Mouse (Mus musculus) NIH3T3 (cell line): ENCODE data around the gene Lmx1b.

Source experiments
- DNase-seq: peaks from one replicate; pipeline ENCODE4 v3.0.0-alpha.2; 2012; ENCODE audit warnings: low read depth

The Lmx1b gene

DNA sequence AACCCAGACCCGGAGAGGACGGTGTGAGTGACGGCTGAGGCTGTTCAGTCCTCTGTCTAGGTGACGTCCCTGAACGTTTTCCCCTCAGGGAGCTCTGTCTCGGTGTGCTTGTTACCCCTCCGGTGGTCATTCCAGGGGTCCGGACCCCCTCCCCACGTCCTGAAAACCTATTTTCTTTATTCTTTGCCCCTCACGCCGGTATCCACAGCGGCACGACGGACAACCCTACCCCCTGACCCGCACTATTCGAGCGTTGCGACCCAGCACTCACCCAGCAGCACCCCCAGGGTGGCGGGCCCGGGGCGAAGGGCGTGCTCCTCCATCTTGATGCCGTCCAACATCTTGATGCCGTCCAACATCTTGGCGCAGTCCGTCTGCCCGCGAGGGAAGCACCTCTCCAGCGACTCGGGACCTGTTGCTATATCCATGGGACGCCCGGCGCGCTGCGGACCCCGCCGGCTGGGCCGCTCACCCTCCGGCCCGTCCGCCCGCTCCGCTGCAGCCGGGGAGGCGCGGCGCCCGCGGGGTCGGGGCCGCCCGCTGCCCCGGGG, at the start of gene Lmx1b:
Lmx1b (minus strand) TSS at position 341 of the 551 bp plus-strand sequence.
- DNase-seq: no peak

DNA sequence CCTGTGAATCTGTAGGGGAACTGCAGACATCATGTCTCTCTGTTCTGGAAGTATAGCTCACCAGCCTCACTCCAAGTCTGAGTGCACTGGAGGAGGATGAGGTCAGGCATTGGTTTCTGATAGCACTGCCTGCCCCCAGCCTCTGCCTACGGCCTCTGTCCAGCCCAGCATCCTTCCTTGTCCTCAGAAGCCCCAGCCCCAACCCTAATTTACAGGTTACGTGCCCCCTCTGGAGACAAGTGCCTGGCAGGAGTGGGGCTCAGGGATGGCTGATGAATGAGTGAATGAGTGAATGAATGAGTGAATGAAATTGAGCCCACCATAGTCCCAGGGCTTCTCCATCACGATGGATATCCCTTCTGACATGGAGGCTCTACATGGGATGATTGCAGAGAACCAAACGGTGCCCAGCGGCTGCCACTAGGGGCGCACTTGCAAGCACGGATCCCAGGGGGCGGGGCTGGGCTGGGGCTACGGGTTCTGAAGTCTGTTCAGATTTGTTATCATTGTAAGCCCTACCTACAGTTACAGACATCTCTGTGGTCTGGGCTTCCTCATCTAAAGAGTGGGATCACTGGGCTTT, 49.7 kb upstream of the Lmx1b start:
- DNase-seq: peak; percentile 48

DNA sequence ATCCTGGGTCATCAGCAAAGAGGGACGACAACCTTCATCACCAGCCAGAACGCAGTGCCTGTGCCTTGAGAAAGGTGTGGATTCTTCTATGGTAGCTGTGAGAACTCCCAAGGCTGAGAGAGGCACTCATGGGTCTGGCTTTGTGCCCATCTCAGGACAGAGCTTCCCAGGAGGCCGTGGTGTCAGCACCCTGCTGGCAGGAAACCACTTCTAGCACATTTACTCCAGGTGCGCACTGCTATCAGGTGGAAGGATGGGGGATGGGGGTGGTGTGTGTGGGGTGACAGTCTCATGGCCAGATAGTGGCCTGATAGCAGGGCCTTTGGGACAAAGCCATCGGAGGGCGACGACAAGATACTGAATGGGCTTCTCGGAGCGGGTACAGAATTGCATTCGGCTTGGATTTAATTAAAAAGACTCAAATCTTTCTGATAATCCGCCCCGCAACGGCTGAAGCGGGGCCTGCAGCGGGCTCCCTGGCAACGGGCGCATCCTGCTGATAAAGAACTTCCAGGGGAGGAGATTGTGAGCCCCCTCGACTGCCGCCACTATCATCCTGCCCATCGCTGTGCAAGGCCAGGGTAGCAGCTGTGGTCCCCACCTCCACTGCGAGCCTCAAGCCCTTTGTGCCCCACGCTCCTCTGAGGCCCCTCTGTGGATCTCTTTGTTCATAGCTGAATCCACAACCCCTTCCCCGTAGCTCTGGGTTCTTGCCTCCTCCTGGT, 49.0 kb upstream of the Lmx1b start:
- no peak for DNase-seq

DNA sequence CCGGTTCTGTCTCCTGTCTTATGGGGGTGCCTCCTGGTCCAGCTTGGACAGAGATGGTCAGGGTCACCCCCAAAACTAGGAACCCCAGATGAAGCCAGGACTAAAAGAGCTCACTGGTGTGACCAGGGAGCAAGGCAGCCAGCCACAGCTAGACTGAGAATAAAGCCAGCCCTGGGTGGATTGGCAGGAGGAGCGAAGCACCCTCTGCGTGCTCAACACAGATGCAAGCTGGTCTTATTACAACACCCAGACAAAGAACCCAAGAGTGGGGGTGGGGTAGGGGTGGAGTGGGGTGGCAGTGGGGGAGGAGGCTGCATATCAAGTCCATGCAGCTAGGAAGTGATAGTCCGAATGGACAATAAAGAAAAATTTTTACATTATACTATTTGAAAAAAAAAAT, 43.3 kb upstream of the Lmx1b start:
- DNase-seq: no peak

GRCm38 (mm10) chr2:33683095-33683494, 42.8 kb upstream of the Lmx1b start:
- no peak for DNase-seq

DNA sequence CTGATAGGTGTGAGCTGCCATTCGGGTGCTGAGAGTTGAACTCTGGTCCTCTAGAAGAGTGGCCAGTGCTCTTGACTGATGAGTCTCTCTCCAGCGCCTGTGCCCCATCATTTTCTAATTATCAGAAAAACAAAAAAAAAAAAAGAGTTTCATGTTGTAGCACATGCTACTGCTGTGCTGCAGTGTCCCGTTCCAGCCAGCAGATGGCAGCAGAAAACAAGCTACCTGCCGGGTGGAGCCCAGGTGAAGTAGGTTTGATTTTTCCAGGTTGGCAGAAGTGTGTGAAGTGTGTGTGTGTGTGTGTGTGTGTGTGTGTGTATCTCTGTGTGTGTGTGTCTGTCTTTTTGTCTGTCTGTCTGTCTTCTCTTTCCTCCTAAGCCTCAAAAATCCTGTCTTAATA, 41.9 kb upstream of the Lmx1b start:
- peak; percentile 72 for DNase-seq

DNA sequence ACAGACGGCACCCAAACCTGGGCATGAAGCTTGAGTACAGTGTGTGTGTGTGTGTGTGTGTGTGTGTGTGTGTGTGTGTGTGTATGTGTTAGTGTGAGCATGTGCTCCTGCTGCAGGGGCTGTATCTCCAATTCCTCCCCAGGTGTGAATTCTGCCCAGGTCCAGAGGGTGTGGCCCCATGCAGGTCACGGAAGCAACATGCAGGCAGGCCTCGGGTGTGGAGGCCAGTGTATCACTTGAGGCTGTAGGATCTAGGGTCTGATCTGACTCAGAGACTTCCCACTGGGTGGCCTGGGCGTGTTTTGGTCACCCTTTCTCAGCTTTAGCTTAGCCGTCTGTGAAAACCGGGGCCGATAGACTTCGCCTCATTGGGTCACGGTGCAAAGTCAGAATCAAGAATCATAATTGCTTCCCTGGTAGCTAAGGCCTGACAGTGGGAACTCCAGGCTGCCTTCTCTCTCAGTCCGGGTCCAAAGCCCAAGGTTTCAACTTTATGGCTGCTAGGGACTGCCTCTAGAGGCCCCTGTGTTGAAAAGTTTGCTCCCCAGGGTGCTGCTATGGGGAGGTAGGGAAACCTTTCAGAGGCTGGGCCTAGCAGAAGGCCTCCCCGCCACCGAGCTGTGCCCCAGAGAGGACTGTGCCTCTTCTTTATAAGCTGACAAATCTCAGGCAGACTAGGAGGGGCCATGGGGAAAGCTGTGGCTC, 38.8 kb upstream of the Lmx1b start:
- DNase-seq: no peak

- DNase-seq: no peak
Observed at GRCm38 (mm10) chr2:33672701-33673472, 32.6 kb upstream of the Lmx1b start.

DNA sequence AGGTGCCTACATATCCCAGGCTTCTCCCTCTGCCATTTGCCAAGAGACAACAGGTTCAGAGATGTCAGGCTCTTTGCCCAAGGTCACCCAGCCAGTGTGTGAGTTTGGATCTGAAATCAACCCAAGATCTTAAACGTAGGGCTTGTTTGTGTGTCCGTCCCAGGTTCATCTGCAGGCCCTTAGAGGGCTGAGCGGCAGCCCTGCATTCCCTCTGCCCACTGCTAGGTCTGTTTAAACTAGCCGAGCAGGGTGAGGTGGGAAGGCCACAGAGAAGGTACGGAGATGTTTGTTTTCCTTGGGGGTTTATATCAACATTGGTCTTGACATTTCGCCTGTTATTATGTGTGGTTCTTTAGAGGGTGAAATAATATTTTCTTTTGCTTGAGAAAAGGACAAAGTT, 28.4 kb upstream of the Lmx1b start:
- no peak for DNase-seq

DNA sequence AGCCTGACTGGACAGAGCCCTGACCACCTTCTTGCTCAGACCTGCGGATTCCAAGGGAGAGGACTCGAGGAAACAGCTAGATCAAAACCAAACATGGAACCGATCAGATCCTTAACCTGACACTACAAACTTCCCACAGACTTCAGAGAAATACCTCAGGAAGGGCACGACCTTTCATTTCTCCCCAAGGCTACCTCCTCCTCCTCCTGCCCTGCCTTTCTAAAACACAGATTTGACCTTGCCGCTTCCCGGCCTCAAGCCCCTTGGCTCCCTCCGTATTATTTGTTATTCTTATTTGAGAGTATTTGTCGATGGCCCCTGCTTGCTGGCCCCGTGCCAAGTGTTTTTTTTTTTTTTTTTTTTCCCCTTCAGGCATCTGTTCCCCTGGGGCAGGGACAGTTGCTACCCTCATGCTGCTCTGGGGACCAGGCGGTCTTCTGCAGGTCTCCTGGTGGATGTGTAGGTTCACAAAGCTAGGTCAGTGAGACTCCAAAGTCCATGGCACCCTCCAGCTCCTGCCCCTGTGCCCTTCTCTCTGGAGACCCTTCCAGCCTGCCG, 26.2 kb upstream of the Lmx1b start:
- no peak for DNase-seq

DNA sequence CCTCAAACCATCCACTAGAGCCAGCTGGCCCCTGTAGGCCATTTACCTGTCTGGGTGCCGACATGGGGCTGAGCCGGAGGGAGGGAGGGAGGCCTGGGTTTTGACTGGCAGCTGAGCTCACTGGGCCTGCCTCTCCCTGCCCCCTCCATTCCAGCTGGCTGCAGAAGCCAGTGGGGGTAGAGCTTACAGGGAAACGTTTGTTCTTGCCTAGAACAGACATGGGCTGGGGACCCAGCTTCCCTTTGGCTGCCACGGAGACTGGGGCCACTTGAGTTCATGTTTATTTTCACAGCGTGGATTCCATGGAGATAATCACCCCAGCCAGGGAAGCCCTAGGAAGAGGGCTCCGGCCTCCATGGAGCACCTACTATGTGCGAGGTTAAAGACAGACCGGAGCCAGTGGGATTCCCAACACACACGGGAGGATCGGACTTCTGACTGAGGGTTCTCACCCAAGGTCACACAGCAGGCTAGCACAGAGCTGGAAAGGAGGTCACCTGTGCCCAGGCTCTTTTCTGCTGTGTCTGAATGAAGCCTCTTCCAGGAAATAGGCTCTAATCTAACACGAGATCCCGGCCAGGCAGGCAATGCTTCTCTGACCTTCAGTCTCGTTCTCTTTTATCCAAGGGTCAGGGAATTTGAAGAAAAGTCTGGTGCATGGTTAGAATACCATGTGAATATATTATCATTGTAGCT, 25.2 kb upstream of the Lmx1b start:
- no peak for DNase-seq

GRCm38 (mm10) chr2:33664661-33665060, 24.4 kb upstream of the Lmx1b start:
- DNase-seq: no peak

- peak; percentile 61 for DNase-seq
Observed at GRCm38 (mm10) chr2:33659288-33659629, 18.9 kb upstream of the Lmx1b start.

- no peak for DNase-seq
Observed at GRCm38 (mm10) chr2:33658602-33659287, 18.4 kb upstream of the Lmx1b start.

DNA sequence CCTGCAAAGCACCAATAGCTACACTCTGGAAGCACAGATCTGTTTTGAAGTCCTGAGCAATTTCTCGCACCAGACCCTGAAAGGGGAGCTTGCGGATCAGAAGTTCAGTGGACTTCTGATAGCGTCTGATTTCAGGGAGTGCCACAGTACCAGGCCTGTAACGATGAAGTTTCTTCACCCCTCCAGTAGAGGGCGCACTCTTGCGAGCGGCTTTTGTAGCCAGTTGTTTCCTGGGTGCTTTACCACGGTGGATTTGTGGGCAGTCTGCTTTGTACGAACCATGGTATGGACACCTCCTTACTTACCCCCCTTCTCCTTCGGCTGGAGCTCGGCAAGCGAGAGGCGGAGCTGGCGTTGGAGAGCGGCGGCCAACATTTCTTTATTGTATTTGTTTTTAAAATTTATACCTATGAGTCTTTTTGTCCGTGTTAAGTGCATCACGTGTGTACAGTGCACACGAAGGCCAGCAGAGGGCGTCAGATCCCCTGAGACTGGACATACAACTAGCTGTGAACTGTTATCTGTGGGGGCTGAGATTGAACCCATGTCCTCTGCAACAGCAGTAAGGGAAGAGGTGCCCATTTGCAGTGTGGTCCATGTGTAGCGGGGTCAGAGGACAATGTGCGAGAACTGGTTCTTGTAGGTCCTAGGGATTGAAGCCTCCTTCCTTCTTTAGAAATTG, 12.3 kb upstream of the Lmx1b start:
- no peak for DNase-seq

DNA sequence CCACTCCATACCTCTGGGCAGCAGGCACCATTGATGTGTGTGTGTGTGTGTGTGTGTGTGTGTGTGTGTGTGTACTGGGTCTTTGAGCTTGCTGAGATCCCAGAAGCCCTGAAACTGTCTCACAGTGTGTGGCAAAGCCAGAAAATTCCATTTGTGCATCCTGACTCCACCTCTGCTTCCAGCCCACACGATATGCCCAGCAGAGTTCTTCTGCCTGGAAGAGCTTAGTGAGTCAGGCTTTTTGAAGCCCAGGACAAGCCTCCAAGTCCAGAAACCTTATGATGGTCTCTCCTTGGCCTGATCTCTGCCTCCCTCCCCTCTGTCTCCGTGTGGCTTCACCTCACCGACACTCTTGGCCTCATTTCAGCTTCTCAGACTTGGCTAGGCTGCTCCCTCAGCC, 9.1 kb upstream of the Lmx1b start:
- DNase-seq: no peak

DNA sequence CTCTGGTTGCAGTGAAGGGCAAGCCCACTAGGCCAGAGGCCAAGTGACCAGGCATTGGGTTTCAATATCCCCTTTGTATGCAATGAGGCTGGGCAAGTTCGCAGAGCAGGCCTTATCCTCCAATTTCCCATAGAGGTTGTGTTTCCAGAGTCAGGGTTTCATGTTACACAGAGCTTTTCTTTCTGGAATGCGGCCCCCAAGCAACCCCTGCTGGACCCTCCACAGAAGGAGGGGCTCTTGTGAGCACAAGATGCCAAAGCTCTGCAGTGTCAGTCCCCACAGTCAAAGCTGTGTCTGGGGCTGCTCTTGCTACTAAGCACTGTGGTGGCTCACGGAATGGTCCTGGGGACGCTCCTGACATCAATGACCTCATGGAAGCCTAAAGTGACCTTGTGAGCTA, 8.6 kb upstream of the Lmx1b start:
- no peak for DNase-seq

DNA sequence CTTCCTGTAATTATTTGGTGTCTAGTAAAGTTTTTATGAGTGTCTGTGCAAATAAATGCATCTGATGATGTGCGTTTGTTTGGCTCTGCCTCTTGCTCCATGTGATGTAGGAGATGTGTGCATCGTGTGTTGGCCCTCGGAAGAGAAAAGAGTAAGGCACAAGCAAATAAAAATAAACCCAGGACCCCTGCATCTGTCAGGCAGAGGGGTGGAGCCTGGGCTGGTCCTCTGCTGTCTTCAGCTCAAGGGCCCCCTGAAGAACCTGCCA, 5.9 kb upstream of the Lmx1b start:
- no peak for DNase-seq

DNA sequence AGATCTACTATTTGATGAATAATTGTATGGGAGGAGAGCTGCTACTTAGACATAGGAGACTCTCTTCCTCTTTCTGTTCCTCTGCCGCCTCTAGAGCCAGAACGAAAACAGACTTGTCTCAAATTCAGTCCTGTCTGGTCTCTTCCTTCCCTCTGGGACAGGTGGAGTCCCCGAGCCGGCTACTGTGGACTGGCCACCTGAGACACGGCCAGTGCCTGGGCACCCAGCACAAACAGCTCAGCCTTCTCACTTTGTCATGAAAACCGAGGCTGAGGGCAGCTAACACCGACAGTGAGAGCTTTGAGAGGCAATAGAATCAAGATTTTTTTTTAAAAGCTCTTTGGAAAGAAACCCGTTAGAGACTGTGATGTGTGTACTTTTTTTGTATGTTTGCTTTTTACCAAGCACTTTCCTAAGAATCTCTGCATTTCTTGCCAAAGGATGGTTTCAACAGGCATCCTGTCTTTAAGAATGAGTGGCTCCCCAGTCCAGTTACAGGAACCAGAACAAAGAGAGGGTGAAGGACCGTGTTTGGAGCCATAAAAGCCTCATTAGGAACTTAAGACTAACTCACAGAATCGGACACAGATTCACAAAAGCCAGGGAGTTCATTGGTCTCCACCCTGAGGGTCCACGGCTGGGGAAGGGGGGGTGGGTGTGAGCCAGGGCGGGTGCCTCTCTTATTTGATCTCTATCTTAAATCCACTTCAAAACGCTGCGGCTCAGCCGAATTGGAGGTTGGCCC, 5.4 kb upstream of the Lmx1b start:
- no peak for DNase-seq
